Comparison of ENCODE assay signal across 22 mouse cellular contexts in the genomic region with DNA sequence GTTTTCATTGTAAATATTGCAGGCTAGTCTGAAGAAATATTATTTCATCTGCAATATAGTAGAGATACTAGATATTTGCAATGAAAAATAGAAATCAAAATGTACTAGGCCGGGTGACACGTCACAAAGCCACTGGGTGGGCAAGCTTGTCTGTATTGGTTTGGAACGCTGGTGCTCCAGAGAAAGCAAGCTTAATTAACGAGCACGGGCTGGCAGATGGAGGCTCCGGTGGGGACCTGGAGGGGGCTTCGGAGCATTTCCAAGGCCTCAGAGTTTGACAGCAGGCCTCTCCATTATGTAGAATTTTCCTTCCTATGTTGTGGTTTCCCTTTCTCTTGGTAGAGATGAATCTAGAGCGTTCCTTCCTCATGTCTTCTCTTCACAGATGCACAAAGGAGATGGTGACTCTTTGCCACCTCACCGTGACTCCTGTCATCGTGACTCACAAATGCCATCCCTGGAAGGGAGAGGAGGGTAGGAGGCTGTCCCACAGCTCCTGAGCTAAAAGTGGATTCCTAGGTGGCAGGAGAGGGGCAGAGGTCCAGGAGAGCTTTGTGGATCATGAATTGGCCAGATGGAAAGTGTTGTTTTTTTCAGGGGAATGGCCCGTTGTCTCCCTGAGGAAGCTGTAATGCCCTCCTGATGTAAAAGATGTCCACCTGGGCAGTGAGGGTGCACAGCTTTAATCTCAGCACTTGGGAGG. TPM values are rescaled to one million over a fixed set of nuclear protein-coding genes. Genes with fewer than 3 reads are reported as not detected.
DNase-seq lines count a peak whose midpoint lies in the region; ATAC-seq lines count a peak whose summit lies in the region.
"Had no signal": no experiment of that assay in that cellular context is flagged by ENCODE, and none has a peak within 500 bp of the region (broad histone marks: within the 10 kb centered on the region; RNA-seq: fewer than 3 reads in every experiment).

No protein-coding gene starts in this region.

- 0 out of 2 replicates have a peak overlapping the region, but pooled peaks have one; percentile 47 for H3K27ac ChIP-seq in hindbrain, embryonic 14.5 days
- H3K27ac ChIP-seq in hindbrain, embryonic 10.5 days: no peak overlapping the region
- H3K27ac ChIP-seq: embryonic facial prominence, embryonic 12.5 days; limb, embryonic 12.5 days; stomach, embryonic 15.5 days had no signal

- H3K9me3 ChIP-seq in hindbrain, embryonic 14.5 days (ENCODE audit: control insufficient read depth, low read length): no peaks in the 10 kb centered on the region
- H3K9me3 ChIP-seq in hindbrain, embryonic 10.5 days: no peaks in the 10 kb centered on the region
- H3K9me3 ChIP-seq: embryonic facial prominence, embryonic 12.5 days; G1E; limb, embryonic 12.5 days; stomach, embryonic 15.5 days had no signal

- no peaks in the 10 kb centered on the region for H3K27me3 ChIP-seq in hindbrain, embryonic 14.5 days (ENCODE audit: control insufficient read depth, insufficient read depth, low read length)
- H3K27me3 ChIP-seq in hindbrain, embryonic 10.5 days (ENCODE audit: insufficient read depth, poor library complexity, severe bottlenecking): peaks cover 4% of the 10 kb centered on the region; the same call in 1 of the 2 replicates
- H3K27me3 ChIP-seq: CH12.LX; embryonic facial prominence, embryonic 12.5 days; limb, embryonic 12.5 days; Patski; stomach, embryonic 15.5 days had no signal

- H3K4me3 ChIP-seq in hindbrain, embryonic 14.5 days (replicated peaks; ENCODE audit: low read length): no peak overlapping the region
- H3K4me3 ChIP-seq in hindbrain, embryonic 10.5 days: no peak overlapping the region
- H3K4me3 ChIP-seq: embryonic facial prominence, embryonic 12.5 days; limb, embryonic 12.5 days; stomach, embryonic 15.5 days had no signal

- no peak for ATAC-seq in hindbrain, embryonic 14.5 days (ENCODE audit: low FRiP score)
- ATAC-seq: liver, postnatal 0 days; midbrain, embryonic 16.5 days; Patski had no signal

- no peak for DNase-seq in hindbrain, embryonic 14.5 days (ENCODE audit: low spot score)
- no peak for DNase-seq in hindbrain, embryonic 10.5 days (ENCODE audit: low spot score)
- DNase-seq in retina, embryonic 14.5 days (ENCODE audit: low spot score): peak; percentile 14
- no peak for DNase-seq in retina, postnatal 1 day
- DNase-seq in cerebellum, adult 9-11 months: peak; percentile 28
- no peak for DNase-seq in kidney, postnatal 36 days
- no peak for DNase-seq in kidney, adult 11 months
- DNase-seq: gastrocnemius, postnatal 10 days; kidney, adult 2 months; kidney, postnatal 10 days; liver, postnatal 0 days; lung, postnatal 10 days; thymus, postnatal 25 days had no signal

- 61% methylated on average over 11 of the region's 11 CpGs for WGBS in hindbrain, embryonic 14.5 days
- 88% methylated on average over 11 of the region's 11 CpGs for WGBS in hindbrain, embryonic 10.5 days

- no peaks in the 10 kb centered on the region for H3K4me1 ChIP-seq in hindbrain, embryonic 14.5 days (replicated peaks; ENCODE audit: control insufficient read depth, insufficient read depth, low read length)
- H3K4me1 ChIP-seq in hindbrain, embryonic 10.5 days (replicated peaks): no peaks in the 10 kb centered on the region
- H3K4me1 ChIP-seq: embryonic facial prominence, embryonic 12.5 days; limb, embryonic 12.5 days; stomach, embryonic 15.5 days had no signal

- H3K36me3 ChIP-seq in hindbrain, embryonic 14.5 days (replicated peaks; ENCODE audit: control insufficient read depth, insufficient read depth): no peaks in the 10 kb centered on the region
- H3K36me3 ChIP-seq in hindbrain, embryonic 10.5 days: no peaks in the 10 kb centered on the region
- H3K36me3 ChIP-seq: embryonic facial prominence, embryonic 12.5 days; G1E; limb, embryonic 12.5 days; stomach, embryonic 15.5 days had no signal

- no peak overlapping the region for H3K4me2 ChIP-seq in hindbrain, embryonic 14.5 days (replicated peaks)
- H3K4me2 ChIP-seq: embryonic facial prominence, embryonic 12.5 days; heart, embryonic 11.5 days; limb, embryonic 12.5 days; liver, embryonic 11.5 days; stomach, embryonic 15.5 days had no signal

- H3K9ac ChIP-seq in hindbrain, embryonic 14.5 days: no peak overlapping the region
- H3K9ac ChIP-seq: embryonic facial prominence, embryonic 12.5 days; limb, embryonic 12.5 days; liver, postnatal 0 days; stomach, embryonic 15.5 days had no signal

RNA-seq across cellular contexts. Expression of gene Zfp710, which starts 22.1 kb away (rescaled TPM):
- polyA plus RNA-seq in hindbrain, embryonic 14.5 days (2014; fragmentation: Nextera tagmentation; extraction: Ambion mirVana): 14.7 and 17.5 TPM in 2 replicates
- polyA plus RNA-seq in hindbrain, embryonic 10.5 days (2016; fragmentation: Nextera tagmentation; extraction: Ambion mirVana): 37.5 and 39.3 TPM in 2 replicates

Comparison
In these comparisons a context has a peak if more than half of its experiments do, and no peak if none do; other contexts are left out.
1. DNase-seq: peak in retina, embryonic 14.5 days (single experiment) and cerebellum, adult 9-11 months (single experiment); none in hindbrain, embryonic 14.5 days (single experiment), hindbrain, embryonic 10.5 days (single experiment), retina, postnatal 1 day (single experiment), kidney, postnatal 36 days (0 of 2) and kidney, adult 11 months (single experiment).